Mouse (Mus musculus) embryonic facial prominence, embryonic 10.5 days (tissue): ENCODE measurements around the gene Lrrc56. TPM values are rescaled to one million over a fixed set of nuclear protein-coding genes. Genes with fewer than 3 reads are reported as not detected.

Source experiments
- DNase-seq: peaks from one replicate; pipeline ENCODE4 v3.0.0-alpha.2; 2017; ENCODE audit warnings: low spot score
- H3K27ac ChIP-seq: fragments of 300-500 bp; sonication (generic); replicated peaks from 2 replicates; pipeline ENCODE4 v1.5.1; 2016; ENCODE audit warnings: mild to moderate bottlenecking
- H3K27me3 ChIP-seq: fragments of 300-500 bp; sonication (generic); replicated peaks from 2 replicates; pipeline ENCODE4 v1.6.1; 2016; ENCODE audit warnings: low read depth, mild to moderate bottlenecking; ENCODE audit not compliant: poor library complexity, severe bottlenecking
- H3K36me3 ChIP-seq: fragments of 300-500 bp; sonication (generic); replicated peaks from 2 replicates; pipeline ENCODE4 v1.6.1; 2016; ENCODE audit warnings: mild to moderate bottlenecking, moderate library complexity
- H3K4me1 ChIP-seq: fragments of 300-500 bp; sonication (generic); 2 replicates; pipeline ENCODE4 v1.6.1; 2016
- H3K4me3 ChIP-seq: fragments of 300-500 bp; sonication (generic); 2 replicates; pipeline ENCODE4 v1.5.1; 2016; ENCODE audit warnings: mild to moderate bottlenecking, moderate library complexity
- H3K9me3 ChIP-seq: fragments of 300-500 bp; sonication (generic); 2 replicates; pipeline ENCODE4 v1.6.1; 2016; ENCODE audit warnings: mild to moderate bottlenecking
- WGBS: fragments of 180-500 bp; shearing (Covaris S2); methylation state at CpG from one replicate; pipeline ENCODE4 v1.1.7; 2016; 5-methylcytosine and 5-hydroxymethylcytosine counted together
- polyA plus RNA-seq: library from polyadenylated mRNA; unstranded; fragments of >200 nt; fragmentation: Nextera tagmentation; extraction: Ambion mirVana; gene quantifications from 2 replicates; pipeline ENCODE4 v1.2.1, GENCODE M21; 2016

Gene Lrrc56
- polyA plus RNA-seq, 1 experiment from 2014 or later: 18.1 TPM

DNA sequence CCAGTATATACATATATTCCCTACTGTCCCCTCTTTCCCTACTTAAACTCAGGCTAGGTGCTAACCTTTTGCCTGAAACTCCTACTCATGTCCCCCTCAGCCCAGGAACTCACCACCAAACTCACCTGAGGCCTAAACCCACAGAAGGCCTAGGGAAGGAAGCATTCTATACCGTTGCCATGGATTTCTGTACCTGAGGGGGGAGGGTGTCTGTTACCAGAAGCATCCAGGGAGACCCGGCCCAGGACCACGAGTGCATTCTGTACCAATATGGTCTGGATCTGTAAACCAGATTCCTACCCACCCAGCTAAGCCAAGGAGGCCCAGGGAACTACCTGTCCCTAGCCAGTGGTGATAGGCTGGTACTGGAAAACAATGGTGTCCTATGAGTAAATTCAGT is 20.4 kb downstream of the Lrrc56 start:
- H3K4me1 ChIP-seq: peaks cover 60% of the 10 kb centered on the region
- no peak for DNase-seq

DNA sequence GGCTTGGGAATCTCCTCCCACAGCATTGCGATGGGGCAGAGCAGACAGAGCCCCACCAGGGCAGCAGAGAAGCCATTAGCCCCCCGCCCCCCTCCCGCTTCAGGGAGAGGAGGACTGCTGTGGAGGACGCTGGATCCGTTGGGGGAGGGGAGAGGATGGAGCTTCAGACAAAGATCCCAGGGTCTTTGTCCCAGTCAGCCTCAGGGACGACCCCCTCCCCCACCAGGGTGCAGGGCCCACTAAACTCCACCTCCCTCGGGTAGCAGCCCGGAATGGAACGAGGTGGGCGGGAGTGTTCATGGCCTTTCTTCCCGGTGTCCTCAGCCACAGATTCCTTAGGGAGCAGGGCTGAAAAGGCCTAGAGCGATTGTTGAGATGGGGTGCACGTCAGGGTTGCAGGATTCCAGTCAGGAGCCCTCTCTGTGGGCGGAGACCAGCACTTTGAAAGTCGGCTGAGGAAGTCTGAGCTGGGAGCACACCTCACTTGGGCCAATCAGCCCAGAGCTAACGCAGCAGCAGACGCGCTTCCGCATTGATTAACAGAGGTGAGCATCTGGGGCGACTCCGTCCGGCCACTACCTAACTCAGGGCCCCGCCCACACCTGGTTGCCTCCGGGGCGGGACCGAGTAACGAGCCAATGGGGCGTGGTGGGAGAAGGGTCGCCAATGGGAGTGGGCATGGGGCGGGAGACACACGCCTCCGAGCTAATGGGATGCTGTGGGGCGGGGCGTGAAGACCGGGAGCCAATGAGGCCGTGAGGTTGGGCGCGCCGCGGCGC is 21.3 kb downstream of the Lrrc56 start, which contains the start of gene Rassf7:
TSS of gene Rassf7 (plus strand) at position 760 of the 779 bp plus-strand sequence.
- H3K27ac ChIP-seq: peak within 1 kb of the TSS; percentile 95
- no peaks in the 10 kb centered on the region for H3K9me3 ChIP-seq
- DNase-seq: peak; percentile 99
- no peaks in the 10 kb centered on the region for H3K27me3 ChIP-seq
- H3K4me1 ChIP-seq: peaks cover 64% of the 10 kb centered on the region
- H3K4me3 ChIP-seq: peak within 1 kb of the TSS; percentile 77
- under 1% methylated on average over 41 of the region's 41 CpGs for WGBS
- H3K36me3 ChIP-seq: peaks cover 32% of the 10 kb centered on the region

More for the DNA sequence above, 20.4 kb downstream of the Lrrc56 start:
- Histone ChIP-seq H3K27ac (peak overlapping the region; percentile 95), H3K36me3 (peaks cover 25% of the 10 kb centered on the region), H3K9me3 (no peaks in the 10 kb centered on the region), H3K4me3 (peak overlapping the region; percentile 77), H3K27me3 (no peaks in the 10 kb centered on the region)
- WGBS: 76% methylated on average over 3 of the region's 3 CpGs

DNA sequence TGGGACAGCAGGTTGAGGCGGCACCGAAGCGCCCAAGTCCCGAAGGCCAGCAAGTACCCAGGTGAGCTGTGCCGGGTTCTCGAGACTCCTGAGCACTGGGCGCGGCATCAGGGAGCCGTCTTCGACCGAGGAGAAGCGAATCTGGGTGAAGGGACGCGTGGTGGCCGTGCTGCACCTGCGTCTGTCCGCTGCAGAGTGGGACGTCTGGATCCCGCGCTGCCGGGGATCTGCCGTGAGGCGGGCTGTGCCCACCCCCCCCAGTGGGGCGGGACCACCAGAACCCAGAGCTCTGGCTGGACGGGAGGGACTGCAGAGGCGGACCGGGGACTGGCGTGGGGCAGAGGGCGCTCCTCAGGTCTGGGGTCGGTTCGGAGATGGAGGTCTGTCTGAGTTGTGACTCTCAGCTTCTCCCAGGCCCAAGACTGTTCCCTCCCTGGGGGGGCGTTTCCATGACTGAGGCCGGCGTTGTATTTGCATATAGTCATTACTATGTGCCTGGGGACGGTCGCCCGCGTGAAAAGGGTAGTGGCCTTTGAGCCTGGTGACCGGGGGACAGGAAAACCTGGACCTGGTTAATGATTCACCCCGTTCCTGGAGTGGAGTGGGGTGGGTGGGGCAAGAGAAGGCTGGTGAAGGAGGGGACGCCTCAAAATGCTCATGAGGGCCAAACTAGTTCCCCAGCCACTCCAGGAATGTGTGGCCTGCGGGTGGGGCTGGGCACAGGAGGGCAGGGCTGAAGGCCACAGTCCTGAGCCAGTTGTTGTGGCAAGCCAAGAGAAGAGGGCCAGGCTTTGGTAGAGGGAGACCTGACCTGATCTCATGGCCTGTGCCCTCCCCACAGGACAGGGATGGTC is 22.1 kb downstream of the Lrrc56 start:
- Histone ChIP-seq H3K4me1 (peaks cover 70% of the 10 kb centered on the region), H3K4me3 (peak overlapping the region; percentile 77), H3K9me3 (no peaks in the 10 kb centered on the region), H3K27ac (peak overlapping the region; percentile 95), H3K36me3 (peaks cover 32% of the 10 kb centered on the region), H3K27me3 (no peaks in the 10 kb centered on the region)
- DNase-seq: no peak
- under 1% methylated on average over 42 of the region's 42 CpGs for WGBS

DNA sequence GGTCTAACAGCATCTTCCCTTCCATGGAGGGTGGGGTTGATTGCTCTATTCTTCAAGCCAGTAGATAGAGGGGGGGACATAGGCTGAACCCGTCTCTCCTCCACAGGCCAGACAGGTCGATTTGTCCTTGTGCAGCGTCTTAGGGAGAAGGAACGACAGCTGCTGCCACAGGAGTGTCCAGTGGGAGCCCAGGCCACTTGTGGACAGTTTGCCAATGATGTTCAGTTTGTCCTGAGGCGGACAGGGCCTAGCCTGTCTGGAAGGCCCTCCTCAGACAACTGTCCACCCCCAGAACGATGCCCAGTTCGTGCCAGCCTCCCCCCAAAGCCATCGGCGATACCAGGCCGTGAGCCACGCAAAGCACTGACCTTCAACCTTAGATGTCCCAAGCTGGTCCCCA is 22.9 kb downstream of the Lrrc56 start:
- Histone ChIP-seq H3K27ac (peak overlapping the region; percentile 95; the same call in 1 of the 2 replicates), H3K4me1 (peaks cover 75% of the 10 kb centered on the region), H3K4me3 (peak overlapping the region; percentile 77), H3K9me3 (no peaks in the 10 kb centered on the region), H3K27me3 (no peaks in the 10 kb centered on the region), H3K36me3 (peaks cover 32% of the 10 kb centered on the region)
- WGBS: 90% methylated on average over 11 of the region's 11 CpGs
- DNase-seq: no peak

DNA sequence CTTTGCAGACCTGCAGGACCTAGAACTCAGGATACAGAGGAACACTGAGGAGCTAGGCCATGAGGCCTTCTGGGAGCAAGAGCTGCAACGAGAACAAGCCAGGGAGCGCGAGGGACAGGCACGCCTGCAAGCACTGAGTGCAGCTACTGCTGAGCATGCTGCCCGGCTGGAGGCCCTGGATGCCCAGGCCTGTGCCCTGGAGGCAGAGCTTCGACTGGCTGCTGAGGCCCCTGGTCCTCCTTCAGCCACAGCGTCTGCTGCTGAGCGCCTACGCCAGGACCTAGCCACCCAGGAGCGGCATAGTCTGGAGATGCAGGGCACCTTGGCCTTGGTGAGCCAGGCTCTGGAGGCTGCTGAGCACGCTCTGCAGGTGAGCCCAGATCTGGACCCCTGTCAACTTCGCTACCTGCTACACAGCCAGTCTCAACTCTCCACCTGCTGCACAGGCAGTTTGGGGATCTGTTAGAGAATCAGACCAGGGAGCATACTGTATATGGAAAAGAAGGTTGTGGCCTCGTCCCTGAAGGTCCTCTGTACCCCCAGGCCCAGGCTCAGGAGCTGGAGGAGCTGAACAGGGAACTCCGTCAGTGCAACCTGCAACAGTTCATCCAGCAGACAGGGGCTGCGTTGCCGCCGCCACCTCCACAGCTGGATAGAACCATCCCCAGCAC is 23.5 kb downstream of the Lrrc56 start:
- peaks cover 80% of the 10 kb centered on the region for H3K4me1 ChIP-seq
- no peaks in the 10 kb centered on the region for H3K27me3 ChIP-seq
- DNase-seq: no peak
- 91% methylated on average over 17 of the region's 17 CpGs for WGBS
- H3K36me3 ChIP-seq: peaks cover 32% of the 10 kb centered on the region
- no peaks in the 10 kb centered on the region for H3K9me3 ChIP-seq
- H3K27ac ChIP-seq: peak overlapping the region; percentile 95; the same call in 1 of the 2 replicates
- peak overlapping the region; percentile 77; the same call in 1 of the 2 replicates for H3K4me3 ChIP-seq

DNA sequence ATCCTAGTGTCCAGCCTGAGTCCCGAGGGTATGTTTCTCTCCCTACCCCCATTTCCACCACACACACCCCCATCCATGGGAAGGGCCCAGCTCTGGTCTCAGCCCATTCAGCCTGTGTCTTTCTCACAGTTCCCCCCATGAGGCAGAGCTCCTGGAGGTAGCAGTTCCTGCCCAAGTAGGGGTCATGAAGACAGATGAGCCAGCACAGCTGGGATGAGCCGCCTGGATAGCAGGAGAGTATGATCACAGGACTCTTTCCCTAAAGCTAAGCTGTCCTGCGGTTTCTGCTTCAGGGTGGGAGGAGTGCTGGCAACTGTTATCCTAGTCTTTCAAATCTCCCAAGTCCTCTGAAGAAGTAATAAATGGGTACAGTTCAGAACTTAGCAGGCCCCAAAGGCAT is 24.2 kb downstream of the Lrrc56 start:
- WGBS: 92% methylated on average over 3 of the region's 3 CpGs
- peaks cover 78% of the 10 kb centered on the region for H3K4me1 ChIP-seq
- H3K4me3 ChIP-seq: 0 out of 2 replicates have a peak overlapping the region, but pooled peaks have one; percentile 77
- DNase-seq: no peak
- no peaks in the 10 kb centered on the region for H3K9me3 ChIP-seq
- H3K36me3 ChIP-seq: peaks cover 32% of the 10 kb centered on the region
- no peak overlapping the region for H3K27ac ChIP-seq
- H3K27me3 ChIP-seq: no peaks in the 10 kb centered on the region

DNA sequence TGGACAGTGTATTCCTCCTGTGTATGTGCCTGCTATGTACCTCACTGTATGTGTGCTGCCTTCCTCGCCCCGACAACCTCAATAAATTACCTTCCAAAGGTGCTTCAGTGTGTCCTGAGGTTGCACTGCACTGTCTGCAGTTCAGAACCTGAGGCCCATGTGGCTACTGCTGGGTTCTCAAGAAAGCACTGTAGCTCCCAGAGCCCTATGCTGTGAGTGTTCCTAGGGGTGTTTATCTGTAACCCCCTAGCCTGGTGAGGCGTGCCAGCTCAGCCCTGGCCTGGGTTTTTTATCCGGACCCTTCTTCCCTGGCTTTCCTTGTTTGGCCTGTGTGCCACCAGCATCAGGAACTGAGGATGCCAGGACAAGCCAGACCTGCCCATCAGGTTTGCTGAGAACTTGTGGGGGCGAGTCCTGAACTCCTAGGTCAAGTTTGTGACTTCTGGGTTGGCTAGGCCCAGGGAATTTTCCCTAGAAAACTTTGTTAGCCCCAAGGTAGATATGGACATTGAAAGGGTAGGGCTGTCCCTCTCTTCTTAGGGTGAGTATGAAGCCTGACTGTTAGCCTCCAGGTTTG is 24.7 kb downstream of the Lrrc56 start:
- Histone ChIP-seq H3K4me3 (no peak overlapping the region), H3K36me3 (peaks cover 32% of the 10 kb centered on the region), H3K27ac (0 out of 2 replicates have a peak overlapping the region, but pooled peaks have one; percentile 20), H3K4me1 (peaks cover 73% of the 10 kb centered on the region), H3K9me3 (no peaks in the 10 kb centered on the region), H3K27me3 (no peaks in the 10 kb centered on the region)
- WGBS: 90% methylated on average over 5 of the region's 5 CpGs
- DNase-seq: no peak

DNA sequence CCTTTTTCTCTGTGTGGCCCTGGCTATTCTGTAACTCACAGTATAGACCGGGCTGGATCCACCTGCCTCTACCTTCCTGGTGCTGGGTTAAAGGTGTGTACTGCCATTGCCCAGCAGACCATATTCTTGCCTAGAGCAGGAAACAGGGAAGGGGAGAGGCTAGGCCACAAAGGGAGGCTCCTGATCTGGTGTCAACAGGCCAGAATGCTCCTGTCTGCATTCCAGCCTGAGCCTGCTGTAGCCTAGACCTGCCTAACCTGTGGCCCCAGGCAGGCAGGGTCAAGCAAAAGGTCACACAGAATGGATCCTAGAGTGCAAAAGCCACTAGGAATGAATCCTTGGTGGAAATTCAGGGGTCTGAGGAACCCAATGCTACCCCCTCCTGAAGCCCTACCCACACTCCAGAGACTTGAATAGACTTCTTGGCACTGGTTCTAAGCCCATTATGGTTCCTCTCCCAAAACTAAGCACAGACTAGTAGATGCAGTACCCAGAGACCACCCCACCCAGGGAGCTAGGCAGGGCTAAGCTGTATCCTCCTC is 25.7 kb downstream of the Lrrc56 start:
- 81% methylated on average over 1 of the region's 1 CpGs for WGBS
- H3K27me3 ChIP-seq: no peaks in the 10 kb centered on the region
- H3K4me1 ChIP-seq: peaks cover 64% of the 10 kb centered on the region
- no peaks in the 10 kb centered on the region for H3K9me3 ChIP-seq
- H3K36me3 ChIP-seq: peaks cover 32% of the 10 kb centered on the region
- no peak for DNase-seq
- no peak overlapping the region for H3K4me3 ChIP-seq
- H3K27ac ChIP-seq: no peak overlapping the region

DNA sequence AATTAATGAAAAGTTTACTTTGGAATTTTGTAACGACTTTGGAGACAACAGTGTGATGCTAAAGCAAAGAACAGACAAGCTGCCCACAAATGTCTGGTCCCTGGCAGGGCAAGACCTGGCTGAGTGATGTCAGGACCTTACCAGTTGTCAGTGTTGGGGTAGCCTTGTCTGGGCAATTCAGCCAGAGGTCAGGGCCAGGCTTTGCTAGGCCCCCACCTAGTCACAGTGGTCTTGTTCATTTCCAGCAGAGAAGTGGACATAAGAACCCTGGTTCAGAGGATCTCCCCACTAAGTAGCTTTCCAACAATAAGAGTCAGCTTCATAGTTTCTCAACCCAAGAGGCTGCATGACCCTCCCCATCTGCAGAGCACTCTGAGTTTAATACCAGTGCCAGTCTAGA is 26.4 kb downstream of the Lrrc56 start:
- Histone ChIP-seq H3K27me3 (no peaks in the 10 kb centered on the region), H3K36me3 (peaks cover 32% of the 10 kb centered on the region), H3K4me3 (peak overlapping the region; percentile 58; the same call in 1 of the 2 replicates), H3K27ac (0 out of 2 replicates have a peak overlapping the region, but pooled peaks have one; percentile 92), H3K4me1 (peaks cover 57% of the 10 kb centered on the region), H3K9me3 (no peaks in the 10 kb centered on the region)
- 68% methylated on average over 1 of the region's 1 CpGs for WGBS
- DNase-seq: no peak

DNA sequence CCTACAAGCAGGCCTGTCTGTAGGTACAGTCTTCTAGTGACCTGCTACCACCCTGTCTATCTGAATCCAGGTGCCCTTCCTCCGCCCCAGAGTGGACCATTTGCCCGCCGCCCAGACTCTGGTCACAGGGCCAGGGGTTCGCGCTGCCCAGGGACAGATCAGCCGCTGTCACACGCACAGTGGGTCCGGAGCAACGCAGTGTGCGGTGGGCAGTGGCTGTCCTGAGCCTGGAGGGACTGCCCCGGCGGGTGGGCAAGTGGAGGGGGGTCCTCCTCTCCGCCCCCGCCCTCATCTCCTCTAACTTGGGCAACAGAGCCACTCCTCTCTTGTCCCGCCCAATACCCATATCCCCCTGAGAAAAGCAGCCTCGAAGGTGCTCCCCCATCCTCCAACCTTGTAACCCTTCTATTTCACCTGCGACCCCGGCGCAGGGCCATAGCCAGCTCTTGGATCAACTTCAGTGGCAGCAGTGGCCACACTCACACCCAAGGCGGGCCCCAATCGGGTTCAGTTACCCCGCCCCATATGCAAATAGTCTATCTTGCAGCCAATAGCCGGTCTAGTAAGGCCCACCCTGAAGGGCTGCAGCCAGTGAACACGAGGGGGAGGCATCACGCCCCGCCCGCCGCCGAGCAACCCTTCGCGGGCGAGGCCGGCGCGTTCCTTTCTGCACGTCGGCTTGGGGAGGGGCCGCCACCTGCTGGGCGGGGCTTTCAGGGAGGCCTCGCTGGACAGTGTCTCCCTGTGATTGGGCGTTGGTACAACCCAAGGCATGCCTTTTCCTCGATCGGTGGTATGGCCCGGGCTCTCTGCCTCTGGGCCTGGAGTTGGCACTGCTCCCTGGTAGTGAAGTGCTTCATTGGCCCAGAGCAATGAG is 27.5 kb downstream of the Lrrc56 start:
- Histone ChIP-seq H3K27me3 (no peaks in the 10 kb centered on the region), H3K4me3 (peak overlapping the region; percentile 58), H3K4me1 (peaks cover 50% of the 10 kb centered on the region)

DNA sequence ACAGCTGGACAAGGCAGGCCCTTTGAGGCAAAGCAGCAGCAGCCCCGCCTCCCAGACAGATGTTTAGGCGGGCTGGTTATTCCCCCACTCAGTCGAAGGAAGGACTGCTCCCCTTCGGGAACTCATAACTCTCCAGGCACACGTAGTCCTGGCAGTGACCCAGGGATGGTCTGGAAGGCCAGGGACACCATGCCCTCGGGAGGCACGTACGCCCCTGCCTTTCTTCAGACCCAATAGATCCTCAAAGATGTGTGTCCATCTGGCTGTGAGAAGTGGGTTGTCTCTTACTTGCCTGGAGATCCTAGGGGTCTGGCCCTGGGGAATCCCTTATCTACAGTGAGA is 28.1 kb downstream of the Lrrc56 start:
- peak overlapping the region; percentile 58 for H3K4me3 ChIP-seq
- peaks cover 44% of the 10 kb centered on the region for H3K4me1 ChIP-seq
- H3K9me3 ChIP-seq: no peaks in the 10 kb centered on the region
- WGBS: 14% methylated on average over 8 of the region's 8 CpGs
- H3K36me3 ChIP-seq: peaks cover 29% of the 10 kb centered on the region
- DNase-seq: no peak
- peak overlapping the region; percentile 92 for H3K27ac ChIP-seq
- H3K27me3 ChIP-seq: no peaks in the 10 kb centered on the region

More for the DNA sequence above, 27.5 kb downstream of the Lrrc56 start:
- no peaks in the 10 kb centered on the region for H3K9me3 ChIP-seq
- H3K27ac ChIP-seq: peak overlapping the region; percentile 92
- DNase-seq: peak; percentile 100
- 4% methylated on average over 44 of the region's 44 CpGs for WGBS
- peaks cover 32% of the 10 kb centered on the region for H3K36me3 ChIP-seq
